Mouse (Mus musculus) activated CD4-positive, CD25-positive, alpha-beta regulatory T cell, adult 9 weeks (primary cell): ENCODE measurements around the gene Rhebl1. TPM values are rescaled to one million over a fixed set of nuclear protein-coding genes. Genes with fewer than 3 reads are reported as not detected.

Experiments
- polyA plus RNA-seq: library from polyadenylated mRNA; unstranded; fragments of 100-300 nt; shearing (Covaris generic); gene quantifications from one replicate; pipeline ENCODE4 v1.2.1, GENCODE M21; 2017

The Rhebl1 gene
- 14.2 TPM for polyA plus RNA-seq

GRCm38 (mm10) chr15:98893940-98894745, at the start of gene Rhebl1:
Gene Rhebl1, minus strand, starts transcription at chr15:98894540.

GRCm38 (mm10) chr15:98934217-98934839, 40.0 kb upstream of the Rhebl1 start, which contains the start of gene Tuba1b:
Gene Tuba1b, minus strand, starts transcription at chr15:98934565.

GRCm38 (mm10) chr15:98917538-98918498, 23.5 kb upstream of the Rhebl1 start, which contains the start of gene Lmbr1l:
Gene Lmbr1l, minus strand, starts transcription at chr15:98918231.

GRCm38 (mm10) chr15:98897928-98898800, 3.8 kb upstream of the Rhebl1 start, which contains the start of gene Dhh:
Gene Dhh, minus strand, starts transcription at chr15:98898540.

GRCm38 (mm10) chr15:98871070-98871915, 23.0 kb downstream of the Rhebl1 start, which contains the start of gene Kmt2d:
Gene Kmt2d, minus strand, starts transcription at chr15:98871204.

GRCm38 (mm10) chr15:98830736-98831683, 63.3 kb downstream of the Rhebl1 start, which contains the start of gene Prkag1:
Gene Prkag1, minus strand, starts transcription at chr15:98831521.

Other genes starting within 250 kb of the Rhebl1 start
- 31.8 TPM for gene Ddx23, start 231.6 kb downstream of the Rhebl1 start, polyA plus RNA-seq
- gene Rnd1, start 217.1 kb downstream of the Rhebl1 start, polyA plus RNA-seq, result 0.70 TPM
- gene Ccdc65, start 186.3 kb downstream of the Rhebl1 start, polyA plus RNA-seq, result not detected
- gene Fkbp11, start 166.3 kb downstream of the Rhebl1 start, polyA plus RNA-seq, result 0.46 TPM
- gene Arf3, start 131.3 kb downstream of the Rhebl1 start, polyA plus RNA-seq, result 61.2 TPM
- gene Wnt10b, start 116.4 kb downstream of the Rhebl1 start, polyA plus RNA-seq, result 0.23 TPM
- gene Wnt1, start 104.7 kb downstream of the Rhebl1 start, polyA plus RNA-seq, result not detected
- not detected for gene Ddn, start 85.0 kb downstream of the Rhebl1 start, polyA plus RNA-seq
- gene Prkag1, start 63.0 kb downstream of the Rhebl1 start, polyA plus RNA-seq, result 119 TPM
- gene Kmt2d, start 23.3 kb downstream of the Rhebl1 start, polyA plus RNA-seq, result 24.6 TPM
- gene Dhh, start 4.0 kb upstream of the Rhebl1 start, polyA plus RNA-seq, result not detected
- gene Lmbr1l, start 23.7 kb upstream of the Rhebl1 start, polyA plus RNA-seq, result 62.0 TPM
- 562 TPM for gene Tuba1b, start 40.0 kb upstream of the Rhebl1 start, polyA plus RNA-seq
- not detected for gene Gm49450, start 59.0 kb upstream of the Rhebl1 start, polyA plus RNA-seq
- gene Tuba1a, start 59.2 kb upstream of the Rhebl1 start, polyA plus RNA-seq, result 219 TPM
- gene Tuba1c, start 135.4 kb upstream of the Rhebl1 start, polyA plus RNA-seq, result 67.9 TPM
- gene Prph, start 160.6 kb upstream of the Rhebl1 start, polyA plus RNA-seq, result not detected
- 1.7 TPM for gene Troap, start 180.0 kb upstream of the Rhebl1 start, polyA plus RNA-seq
- not detected for gene C1ql4, start 193.3 kb upstream of the Rhebl1 start, polyA plus RNA-seq
- gene Dnajc22, start 198.6 kb upstream of the Rhebl1 start, polyA plus RNA-seq, result not detected
- gene Spats2, start 231.4 kb upstream of the Rhebl1 start, polyA plus RNA-seq, result 0.15 TPM